Mouse (Mus musculus): Measurements from ENCODE around the gene Kcnk6. TPM values are rescaled to one million over a fixed set of nuclear protein-coding genes. Genes with fewer than 3 reads are reported as not detected.

Gene Kcnk6
- polyA plus RNA-seq (2015; fragmentation: Nextera tagmentation; extraction: Ambion mirVana) = 0.17 and 0.30 TPM in 2 replicates

GRCm38 (mm10) chr7:29232247-29233013 is at the start of gene Kcnk6:
Kcnk6 (minus strand) TSS chr7:29232515.
- H3K4me1 ChIP-seq (replicated peaks) = peaks cover 6% of the 10 kb centered on the region
- peak; percentile 53; the same call in 1 of the 2 replicates for ATAC-seq
- peak within 1 kb of the TSS; percentile 67 for H3K9ac ChIP-seq (replicated peaks)
- H3K4me3 ChIP-seq (replicated peaks) = peak within 1 kb of the TSS; percentile 46
- H3K9me3 ChIP-seq = no peaks in the 10 kb centered on the region
- H3K36me3 ChIP-seq = no peaks in the 10 kb centered on the region
- 2% methylated on average over 59 of the region's 62 CpGs for WGBS
- H3K4me2 ChIP-seq (replicated peaks) = peak within 1 kb of the TSS; percentile 77
- peaks cover 47% of the 10 kb centered on the region for H3K27me3 ChIP-seq
- no peak within 1 kb of the TSS for H3K27ac ChIP-seq

GRCm38 (mm10) chr7:29281201-29282073 is 49.1 kb upstream of the Kcnk6 start, which contains the start of gene Spint2:
Spint2 (minus strand) TSS chr7:29281912.
- H3K27me3 ChIP-seq = peaks cover 45% of the 10 kb centered on the region
- peaks cover 17% of the 10 kb centered on the region for H3K4me1 ChIP-seq (replicated peaks)
- H3K27ac ChIP-seq = no peak within 1 kb of the TSS

GRCm38 (mm10) chr7:29280801-29281200 is 48.5 kb upstream of the Kcnk6 start:
- Histone ChIP-seq H3K9me3 (no peaks in the 10 kb centered on the region), H3K27me3 (peaks cover 42% of the 10 kb centered on the region), H3K4me2 (replicated peaks) (peak overlapping the region; percentile 97), H3K4me1 (replicated peaks) (peaks cover 17% of the 10 kb centered on the region), H3K9ac (replicated peaks) (peak overlapping the region; percentile 68), H3K4me3 (replicated peaks) (peak overlapping the region; percentile 59), H3K27ac (no peak overlapping the region), H3K36me3 (no peaks in the 10 kb centered on the region)
- WGBS = 14% methylated on average over 13 of the region's 13 CpGs
- no peak for ATAC-seq

More at GRCm38 (mm10) chr7:29281201-29282073, 49.1 kb upstream of the Kcnk6 start, which contains the start of gene Spint2:
- peak within 1 kb of the TSS; percentile 68 for H3K9ac ChIP-seq (replicated peaks)
- WGBS = under 1% methylated on average over 77 of the region's 80 CpGs
- H3K4me3 ChIP-seq (replicated peaks) = peak within 1 kb of the TSS; percentile 59
- H3K36me3 ChIP-seq = no peaks in the 10 kb centered on the region
- H3K4me2 ChIP-seq (replicated peaks) = peak within 1 kb of the TSS; percentile 97
- H3K9me3 ChIP-seq = no peaks in the 10 kb centered on the region
- peak; percentile 79 for ATAC-seq

DNA sequence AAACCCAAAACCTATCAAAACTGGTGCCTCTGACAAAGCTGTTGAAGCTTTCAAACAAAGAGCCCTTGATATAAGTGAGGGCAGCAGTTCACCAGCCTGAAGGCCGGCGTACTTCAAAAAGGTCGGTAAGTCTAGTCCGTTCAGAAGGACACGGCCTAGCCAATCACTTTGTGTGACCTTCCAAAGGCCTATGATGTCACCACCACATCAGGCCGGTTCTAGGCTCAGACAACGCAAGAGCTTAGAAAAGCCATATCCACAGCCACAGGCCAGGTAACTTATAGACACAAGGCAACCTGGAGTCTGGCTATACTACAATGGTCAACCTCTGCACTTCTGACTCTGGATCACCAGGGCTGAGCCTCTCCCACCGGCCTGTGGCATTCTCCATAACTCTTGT is 47.6 kb upstream of the Kcnk6 start:
- peaks cover 40% of the 10 kb centered on the region for H3K27me3 ChIP-seq
- no peak overlapping the region for H3K27ac ChIP-seq
- WGBS = 93% methylated on average over 8 of the region's 8 CpGs
- H3K9ac ChIP-seq (replicated peaks) = no peak overlapping the region
- peaks cover 17% of the 10 kb centered on the region for H3K4me1 ChIP-seq (replicated peaks)
- H3K4me3 ChIP-seq (replicated peaks) = no peak overlapping the region
- no peaks in the 10 kb centered on the region for H3K9me3 ChIP-seq
- no peak overlapping the region for H3K4me2 ChIP-seq (replicated peaks)
- no peak for ATAC-seq
- H3K36me3 ChIP-seq = no peaks in the 10 kb centered on the region

DNA sequence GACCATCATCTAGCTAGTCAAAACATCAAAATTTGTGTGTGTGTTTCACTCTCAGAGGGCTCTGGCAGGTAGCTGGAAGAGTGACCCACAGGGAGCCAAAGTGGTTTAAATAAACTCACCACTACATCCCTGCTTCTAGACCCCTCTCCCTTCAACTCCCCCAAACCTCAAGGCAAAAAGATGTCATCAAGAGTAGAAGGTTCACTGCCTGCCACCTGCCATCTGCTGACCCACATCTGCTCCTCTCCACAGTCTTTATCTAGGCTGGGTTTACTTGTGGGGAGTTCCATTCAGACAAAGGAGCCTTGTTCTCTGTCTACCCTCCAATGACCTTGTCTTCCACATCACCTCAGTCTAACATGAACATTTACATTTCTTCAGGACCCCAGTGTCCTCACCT is 46.9 kb upstream of the Kcnk6 start:
- no peak for ATAC-seq

DNA sequence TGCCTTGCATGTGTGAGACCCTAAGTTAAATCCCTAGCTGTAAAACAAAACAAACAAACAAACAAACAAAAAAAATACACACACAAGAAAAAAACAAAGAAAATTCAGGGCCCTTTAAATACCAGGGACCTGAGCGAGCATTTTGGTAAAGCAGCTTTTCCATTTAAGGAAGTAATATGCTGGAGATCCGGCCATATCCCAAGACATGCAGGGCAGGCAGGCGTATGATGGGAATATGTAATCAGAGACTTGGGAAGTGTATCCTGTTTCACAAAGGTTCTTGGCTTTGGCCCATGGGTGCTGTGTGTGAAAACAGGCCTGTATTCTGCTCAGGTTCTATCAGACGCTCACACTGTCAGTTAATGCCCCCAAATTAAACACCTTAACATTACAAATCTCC is 45.2 kb upstream of the Kcnk6 start:
- no peaks in the 10 kb centered on the region for H3K36me3 ChIP-seq
- H3K27me3 ChIP-seq = peaks cover 28% of the 10 kb centered on the region
- H3K9me3 ChIP-seq = no peaks in the 10 kb centered on the region
- H3K27ac ChIP-seq = no peak overlapping the region
- H3K4me2 ChIP-seq (replicated peaks) = no peak overlapping the region
- H3K4me3 ChIP-seq (replicated peaks) = no peak overlapping the region
- no peak overlapping the region for H3K9ac ChIP-seq (replicated peaks)
- ATAC-seq = no peak
- 94% methylated on average over 4 of the region's 4 CpGs for WGBS
- peaks cover 17% of the 10 kb centered on the region for H3K4me1 ChIP-seq (replicated peaks)

More for the DNA sequence above, 46.9 kb upstream of the Kcnk6 start:
- peaks cover 34% of the 10 kb centered on the region for H3K27me3 ChIP-seq
- H3K27ac ChIP-seq = no peak overlapping the region
- no peak overlapping the region for H3K4me2 ChIP-seq (replicated peaks)
- H3K36me3 ChIP-seq = no peaks in the 10 kb centered on the region
- H3K4me1 ChIP-seq (replicated peaks) = peaks cover 17% of the 10 kb centered on the region
- H3K9me3 ChIP-seq = no peaks in the 10 kb centered on the region
- H3K4me3 ChIP-seq (replicated peaks) = no peak overlapping the region
- no peak overlapping the region for H3K9ac ChIP-seq (replicated peaks)

DNA sequence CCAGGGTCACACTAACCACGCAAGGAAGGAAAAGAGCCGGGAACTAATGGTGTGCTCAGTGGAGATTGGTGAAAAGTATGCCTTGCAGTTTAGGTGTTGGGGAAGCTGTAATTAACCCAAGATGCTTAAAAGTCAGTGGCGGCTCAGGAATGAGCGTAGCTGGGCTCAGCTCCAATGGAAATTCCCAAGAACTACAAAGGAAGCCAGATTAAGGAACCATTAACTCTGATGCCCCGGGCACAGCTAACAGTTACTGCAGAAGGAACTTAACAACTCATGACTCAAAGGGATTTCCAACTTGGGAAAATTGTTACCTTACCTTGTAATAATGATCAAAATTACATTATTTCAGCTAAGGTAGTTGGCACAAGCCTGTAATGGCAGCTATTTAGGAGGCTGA is 44.4 kb upstream of the Kcnk6 start:
- no peak overlapping the region for H3K4me3 ChIP-seq (replicated peaks)
- peaks cover 20% of the 10 kb centered on the region for H3K27me3 ChIP-seq
- no peak overlapping the region for H3K9ac ChIP-seq (replicated peaks)
- 82% methylated on average over 5 of the region's 5 CpGs for WGBS
- no peaks in the 10 kb centered on the region for H3K9me3 ChIP-seq
- H3K36me3 ChIP-seq = no peaks in the 10 kb centered on the region
- no peak overlapping the region for H3K27ac ChIP-seq
- peaks cover 10% of the 10 kb centered on the region for H3K4me1 ChIP-seq (replicated peaks)
- H3K4me2 ChIP-seq (replicated peaks) = no peak overlapping the region
- ATAC-seq = no peak

DNA sequence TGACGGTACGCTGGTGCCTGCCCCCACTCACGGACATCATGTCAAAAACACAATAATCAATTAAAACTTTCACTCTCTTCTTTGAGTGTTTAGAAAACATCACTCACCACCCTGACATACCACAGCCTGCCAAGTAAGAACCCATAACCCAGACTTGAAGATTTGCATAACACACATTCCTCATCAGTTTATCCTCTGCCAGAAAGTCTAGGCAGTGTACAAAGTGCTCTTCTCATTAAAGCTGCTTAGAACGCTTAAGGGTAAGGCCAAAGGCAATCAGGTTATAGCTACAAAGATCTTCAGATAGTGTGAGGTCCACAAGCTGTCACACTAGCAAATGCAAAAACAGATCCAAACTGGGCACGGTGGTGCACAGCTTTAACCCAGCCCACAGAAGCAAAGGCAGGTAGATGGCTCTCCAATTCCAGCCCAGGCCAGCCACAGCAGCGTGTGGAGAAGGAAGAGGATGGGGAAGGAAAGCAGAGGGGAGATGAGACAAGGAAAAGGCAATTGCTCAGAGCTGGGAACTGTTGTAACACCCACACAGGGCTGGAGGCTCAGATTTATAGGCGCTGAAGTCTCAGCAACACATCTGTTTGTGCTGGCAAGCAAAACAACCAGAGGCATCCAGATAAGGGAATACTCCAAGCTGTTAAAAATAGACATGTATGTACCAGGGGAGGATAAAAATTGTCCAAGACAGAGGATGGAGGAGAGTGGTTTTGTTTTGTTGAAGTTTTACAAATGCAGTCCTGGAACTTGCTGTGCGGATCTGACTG is 39.6 kb upstream of the Kcnk6 start:
- no peak overlapping the region for H3K4me2 ChIP-seq (replicated peaks)
- H3K9me3 ChIP-seq = no peaks in the 10 kb centered on the region
- H3K9ac ChIP-seq (replicated peaks) = no peak overlapping the region
- ATAC-seq = no peak
- H3K36me3 ChIP-seq = no peaks in the 10 kb centered on the region
- no peaks in the 10 kb centered on the region for H3K4me1 ChIP-seq (replicated peaks)
- H3K27ac ChIP-seq = no peak overlapping the region
- no peak overlapping the region for H3K4me3 ChIP-seq (replicated peaks)
- H3K27me3 ChIP-seq = no peaks in the 10 kb centered on the region
- WGBS = 82% methylated on average over 8 of the region's 8 CpGs

- Histone ChIP-seq H3K4me3 (replicated peaks) (no peak overlapping the region), H3K4me1 (replicated peaks) (no peaks in the 10 kb centered on the region), H3K27me3 (no peaks in the 10 kb centered on the region), H3K4me2 (replicated peaks) (no peak overlapping the region), H3K9me3 (no peaks in the 10 kb centered on the region), H3K27ac (no peak overlapping the region), H3K9ac (replicated peaks) (no peak overlapping the region), H3K36me3 (no peaks in the 10 kb centered on the region)
- no peak for ATAC-seq
- 88% methylated on average over 4 of the region's 4 CpGs for WGBS
These were observed 38.1 kb upstream of the Kcnk6 start for GRCm38 (mm10) chr7:29270445-29270844.

DNA sequence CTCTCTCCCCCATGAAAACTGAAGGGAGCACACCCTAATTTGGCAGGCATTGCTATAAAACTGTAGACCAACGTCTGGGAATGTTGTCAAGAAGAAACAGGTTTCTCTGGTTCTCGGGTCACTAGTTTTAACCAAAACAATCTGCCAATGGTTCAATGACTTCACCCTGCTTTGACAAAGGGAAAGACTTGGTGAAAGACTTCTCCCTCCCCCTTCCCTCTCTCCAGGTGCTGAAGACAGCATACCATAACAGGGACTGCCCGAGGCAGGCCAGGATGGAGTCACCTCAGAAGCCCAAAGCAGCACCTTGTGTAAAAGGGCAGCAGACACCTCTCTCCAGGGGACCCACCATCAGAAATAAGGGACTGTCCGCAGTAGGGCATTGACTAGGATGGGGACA is 34.6 kb upstream of the Kcnk6 start:
- H3K27ac ChIP-seq = no peak overlapping the region
- ATAC-seq = no peak
- H3K27me3 ChIP-seq = no peaks in the 10 kb centered on the region
- H3K9me3 ChIP-seq = no peaks in the 10 kb centered on the region
- WGBS = 68% methylated on average over 4 of the region's 4 CpGs
- no peak overlapping the region for H3K4me2 ChIP-seq (replicated peaks)
- H3K9ac ChIP-seq (replicated peaks) = no peak overlapping the region
- no peaks in the 10 kb centered on the region for H3K36me3 ChIP-seq
- H3K4me1 ChIP-seq (replicated peaks) = no peaks in the 10 kb centered on the region
- no peak overlapping the region for H3K4me3 ChIP-seq (replicated peaks)

DNA sequence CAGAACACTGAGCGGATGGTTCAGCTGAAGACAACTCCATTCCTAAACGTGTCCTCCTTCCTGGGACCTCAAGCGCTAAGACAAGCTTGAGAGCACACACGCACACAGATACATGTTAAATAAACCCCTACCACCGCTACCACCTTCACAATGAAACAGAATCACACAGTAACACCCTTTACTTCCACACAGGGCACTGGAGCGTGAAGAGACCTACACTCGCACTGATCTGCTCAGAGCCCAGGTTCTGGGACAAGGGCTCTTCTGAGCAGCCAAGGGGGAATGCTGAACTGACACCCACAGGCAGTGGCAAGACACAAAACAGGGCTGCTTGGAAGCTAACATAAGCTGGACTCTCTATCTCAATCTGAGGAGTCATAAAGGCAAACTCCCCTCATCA is 33.3 kb upstream of the Kcnk6 start:
- no peak overlapping the region for H3K4me3 ChIP-seq (replicated peaks)
- H3K27me3 ChIP-seq = no peaks in the 10 kb centered on the region
- no peak overlapping the region for H3K27ac ChIP-seq
- H3K9me3 ChIP-seq = no peaks in the 10 kb centered on the region
- H3K4me2 ChIP-seq (replicated peaks) = no peak overlapping the region
- no peak overlapping the region for H3K9ac ChIP-seq (replicated peaks)
- no peak for ATAC-seq
- no peaks in the 10 kb centered on the region for H3K4me1 ChIP-seq (replicated peaks)
- WGBS = 78% methylated on average over 7 of the region's 7 CpGs
- H3K36me3 ChIP-seq = no peaks in the 10 kb centered on the region
